Mouse (Mus musculus) layer of hippocampus, postnatal 10 days (tissue): ENCODE results near the gene Rtn2. TPM values are rescaled to one million over a fixed set of nuclear protein-coding genes. Genes with fewer than 3 reads are reported as not detected.

ENCODE experiments used
- DNase-seq, 2 experiments: peaks; one replicate each; pipeline ENCODE4 v3.0.0; 2021; ENCODE audit warnings: low spot score in 2 of 2
- total RNA-seq, 2 experiments: library from RNA; stranded (reverse); gene quantifications; 2 replicates each; pipeline ENCODE4 v1.2.3; 2021

Rtn2 gene
- total RNA-seq, 2 experiments from 2014 or later, result 118 to 127 TPM

GRCm38 (mm10) chr7:19316451-19317161 is 34.2 kb downstream of the Rtn2 start:
- peak in 1 of 2 experiments; percentile 38 for DNase-seq

DNA sequence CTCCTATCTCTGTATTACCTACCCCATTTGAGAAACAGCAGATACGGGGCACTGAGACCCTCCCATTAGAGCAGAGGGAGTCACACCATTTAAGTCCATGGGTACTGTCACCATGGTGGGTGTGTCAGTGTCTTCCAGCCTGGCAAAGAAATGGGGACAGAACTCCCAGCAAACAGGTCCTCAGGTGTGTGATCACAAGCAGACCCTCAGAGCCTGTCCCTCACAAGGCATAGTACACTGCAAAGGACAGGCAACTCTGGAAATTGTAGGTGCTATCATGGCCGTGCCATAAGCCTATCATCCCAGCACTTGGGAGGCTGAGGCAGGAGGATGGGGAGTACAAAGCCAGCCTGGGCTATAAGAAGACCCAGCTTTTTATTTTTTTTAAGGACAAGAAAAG is 35.8 kb downstream of the Rtn2 start:
- DNase-seq, result no peak

GRCm38 (mm10) chr7:19318676-19319075 is 36.3 kb downstream of the Rtn2 start:
- no peak for DNase-seq

DNA sequence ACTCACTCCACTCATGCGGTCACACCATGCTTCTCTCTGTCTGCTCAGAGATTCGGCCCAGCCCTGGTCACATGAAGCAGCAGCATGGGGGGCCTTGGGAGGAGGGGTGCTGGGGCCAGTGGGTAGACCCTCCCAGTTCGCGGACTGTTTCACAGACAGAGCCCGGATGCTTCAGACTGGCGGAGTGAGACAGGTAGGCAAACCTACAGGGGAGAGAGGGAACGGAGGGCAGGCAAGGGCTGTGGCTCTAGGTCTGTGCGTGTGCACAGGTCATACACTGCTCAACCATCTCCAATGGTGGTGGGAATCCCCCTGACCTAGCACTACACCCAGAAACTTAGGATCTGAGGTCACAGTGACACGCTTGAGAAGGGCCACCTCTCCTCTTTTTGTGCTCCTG is 37.0 kb downstream of the Rtn2 start:
- peak in 1 of 2 experiments; percentile 39 for DNase-seq

DNA sequence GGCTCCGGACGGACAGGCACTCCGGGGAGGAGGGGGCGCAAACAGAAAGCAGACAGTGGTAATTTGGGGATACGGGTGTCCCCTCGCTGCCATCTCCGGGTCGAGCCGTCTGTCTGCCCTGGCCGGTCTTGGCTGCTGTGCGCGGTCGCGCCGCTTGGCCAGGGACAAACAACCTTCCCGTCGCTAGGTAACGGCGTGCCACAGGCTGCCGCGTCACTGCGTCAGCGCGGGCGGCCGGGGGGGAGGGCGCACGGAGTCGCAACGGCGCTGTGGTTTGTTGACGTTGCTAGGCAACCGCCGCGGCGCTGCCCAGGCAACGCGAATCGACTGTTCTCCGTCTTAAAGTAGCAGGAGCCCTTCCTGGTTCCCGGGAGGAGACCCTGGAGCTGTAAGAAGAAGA is 37.5 kb downstream of the Rtn2 start:
- peak; percentile 92 to 94 for DNase-seq

DNA sequence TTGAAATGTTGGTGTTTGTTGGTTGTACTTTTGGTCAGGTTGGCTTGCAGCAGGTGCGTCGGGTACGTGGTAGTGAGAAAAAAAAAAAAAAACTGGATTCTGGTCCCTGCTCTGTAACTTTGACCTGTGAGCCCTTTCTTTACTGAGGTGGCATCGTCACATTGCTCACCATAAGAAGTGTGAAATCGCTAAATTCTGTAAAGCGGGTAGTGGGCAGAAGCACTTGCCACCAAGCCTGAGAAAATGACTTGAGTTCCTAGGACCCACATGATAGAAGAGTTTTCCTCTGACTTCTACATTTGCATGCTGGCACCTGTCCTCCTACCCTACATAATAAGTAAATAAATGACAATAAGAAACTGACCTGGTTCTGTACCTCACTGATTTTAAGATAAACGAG is 38.2 kb downstream of the Rtn2 start:
- DNase-seq, result no peak

DNA sequence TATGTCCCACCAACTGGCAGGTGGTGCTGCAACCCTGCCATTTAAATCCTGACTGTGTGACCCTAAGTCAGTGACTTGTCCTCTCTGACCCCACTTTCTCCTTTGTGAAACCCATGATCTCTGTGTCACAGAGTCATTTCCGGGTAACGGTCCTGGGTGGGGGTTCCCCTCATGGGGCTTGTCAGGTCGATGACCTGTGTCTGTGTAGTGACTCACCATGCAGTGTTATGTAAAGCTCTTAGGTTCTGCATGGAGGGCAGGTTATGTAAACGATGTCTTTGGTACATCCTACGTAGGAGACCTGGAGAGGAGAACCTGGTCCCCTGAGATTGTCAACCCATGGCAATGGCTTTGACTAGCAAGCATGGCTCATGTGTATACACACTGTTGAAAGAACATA is 39.0 kb downstream of the Rtn2 start:
- DNase-seq, result no peak

GRCm38 (mm10) chr7:19322489-19322888 is 40.1 kb downstream of the Rtn2 start:
- no peak for DNase-seq

- no peak for DNase-seq
Measured at GRCm38 (mm10) chr7:19324221-19324620, 41.8 kb downstream of the Rtn2 start.

DNA sequence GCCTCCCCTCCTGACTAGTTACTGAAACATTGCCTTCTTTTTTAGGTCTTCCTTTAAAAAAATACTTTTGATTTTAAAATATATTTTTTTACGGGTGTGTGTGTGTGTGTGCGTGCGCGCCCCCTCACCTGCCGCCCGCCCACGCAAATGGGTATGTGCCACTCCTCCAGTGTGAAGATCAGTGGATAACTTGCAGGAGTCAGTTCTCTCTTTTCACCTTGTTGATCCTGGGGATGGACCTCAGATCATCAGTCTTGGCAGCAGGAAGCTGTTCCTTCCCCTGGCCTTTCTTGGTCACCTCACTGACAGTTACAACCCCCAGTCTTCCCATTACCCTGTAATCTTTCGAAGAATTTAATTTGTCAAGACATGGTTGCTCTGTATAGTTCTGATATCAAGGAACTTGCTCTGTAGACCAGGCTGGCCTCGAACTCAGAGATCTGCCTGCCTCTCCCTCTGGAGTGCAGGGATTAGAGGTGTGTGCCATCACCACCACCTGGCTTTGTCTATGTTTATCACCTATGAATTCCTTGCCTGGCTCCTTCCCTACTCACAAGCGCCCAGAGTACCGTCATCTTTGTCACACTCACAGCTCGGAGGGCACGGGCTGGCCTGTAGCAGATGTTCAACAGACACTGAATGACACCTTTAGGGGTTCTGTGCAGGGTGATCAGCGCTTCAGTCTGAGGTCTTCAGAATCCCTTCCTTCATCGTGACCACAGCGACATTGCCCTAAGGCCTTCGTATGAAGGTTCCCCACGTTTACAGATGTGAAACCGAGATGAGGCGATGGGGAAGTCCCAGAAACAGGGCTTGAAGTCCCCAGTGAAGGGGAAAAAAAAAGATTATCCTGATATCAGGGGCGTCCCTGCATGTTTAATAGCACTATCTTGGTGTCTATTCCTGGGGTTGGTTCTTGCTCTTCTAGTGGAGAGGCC is 43.1 kb downstream of the Rtn2 start:
- no peak for DNase-seq

DNA sequence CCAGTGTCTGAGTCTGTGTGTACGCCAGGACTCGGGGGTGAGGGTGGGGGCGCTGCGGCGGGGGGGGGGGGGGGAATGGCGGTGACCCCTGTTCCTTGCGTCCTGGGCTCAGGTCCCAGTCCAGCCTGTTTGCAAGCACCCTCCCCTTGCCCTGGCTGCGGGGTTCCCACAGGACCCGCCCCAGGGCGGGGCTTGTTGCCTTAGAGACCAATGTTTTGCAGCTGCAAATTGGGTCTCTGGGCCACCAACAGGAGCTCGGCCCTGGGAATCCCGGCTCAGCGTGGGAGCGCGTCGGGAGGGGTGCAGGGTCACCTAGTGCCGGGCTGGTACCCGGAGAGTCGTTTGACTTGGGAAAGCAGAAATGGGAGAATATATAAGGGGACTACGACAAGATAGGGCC is 43.9 kb downstream of the Rtn2 start:
- peak; percentile 66 to 72 for DNase-seq

GRCm38 (mm10) chr7:19327128-19327527 is 44.7 kb downstream of the Rtn2 start:
- DNase-seq, result peak; percentile 67 to 72

DNA sequence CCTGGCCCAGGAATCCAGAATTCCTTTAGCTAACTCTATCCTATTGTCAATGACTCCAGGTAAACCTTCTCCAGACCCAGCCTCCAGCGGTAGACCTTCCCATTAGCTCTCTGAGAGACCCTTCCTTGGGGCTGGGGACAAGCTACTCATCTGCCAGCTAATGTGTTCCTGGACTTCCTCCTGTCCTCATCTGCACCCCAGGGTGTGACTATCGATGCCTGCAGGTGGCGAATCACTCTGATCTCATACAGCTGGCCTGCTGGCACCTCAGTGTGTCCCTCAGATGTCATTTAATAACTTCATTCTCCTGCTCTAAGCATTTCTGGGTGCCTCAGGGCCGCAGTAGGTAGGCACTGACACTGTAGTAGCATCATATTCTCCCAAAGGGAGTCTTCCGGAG is 45.4 kb downstream of the Rtn2 start:
- DNase-seq, result no peak

GRCm38 (mm10) chr7:19328425-19328824 is 46.0 kb downstream of the Rtn2 start:
- no peak for DNase-seq

DNA sequence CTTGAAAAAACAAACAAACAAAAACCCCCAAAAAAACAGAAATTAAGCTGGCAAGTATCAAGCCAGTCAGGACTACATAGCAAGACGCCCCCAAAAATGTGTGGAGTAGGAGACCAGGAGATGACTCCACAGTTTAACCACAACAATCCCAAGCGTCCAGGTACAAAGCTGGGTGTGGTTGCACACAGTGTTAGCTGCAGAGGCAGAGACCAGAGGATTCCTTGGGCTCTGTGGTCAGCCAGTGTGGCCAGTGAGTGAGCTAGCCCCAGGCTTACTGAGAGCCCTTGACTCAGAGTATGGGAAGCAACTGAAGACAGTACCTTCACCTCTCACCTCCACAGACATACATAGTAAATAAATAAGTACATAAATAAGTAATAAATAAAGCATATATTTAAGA is 49.5 kb downstream of the Rtn2 start:
- no peak for DNase-seq

GRCm38 (mm10) chr7:19332709-19333352 is 50.4 kb downstream of the Rtn2 start:
- peak; percentile 71 to 81 for DNase-seq

- DNase-seq, result no peak
Measured at GRCm38 (mm10) chr7:19335583-19335982, 53.2 kb downstream of the Rtn2 start.

- DNase-seq, result no peak
Measured at GRCm38 (mm10) chr7:19337122-19337521, 54.7 kb downstream of the Rtn2 start.

GRCm38 (mm10) chr7:19338060-19338459 is 55.6 kb downstream of the Rtn2 start:
- no peak for DNase-seq

DNA sequence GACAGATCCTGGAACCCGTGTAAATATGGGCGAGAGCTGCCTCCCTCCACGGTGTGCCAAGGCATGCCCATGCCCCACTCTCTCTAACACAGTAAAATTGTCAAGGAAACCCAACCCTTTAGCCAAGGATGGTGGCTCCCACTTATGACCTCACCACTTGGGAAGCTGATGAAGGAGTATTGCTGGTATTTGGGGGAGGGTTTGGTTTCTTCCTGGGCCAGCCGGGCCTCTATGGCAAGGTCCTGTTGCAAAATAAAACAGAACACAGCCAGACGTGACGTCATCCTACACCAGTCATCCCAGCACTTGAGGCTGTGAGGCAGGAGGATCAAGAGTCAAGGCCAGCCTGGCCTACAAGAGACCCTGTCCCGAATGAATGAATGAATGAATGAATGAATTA is 56.2 kb downstream of the Rtn2 start:
- DNase-seq, result no peak

DNA sequence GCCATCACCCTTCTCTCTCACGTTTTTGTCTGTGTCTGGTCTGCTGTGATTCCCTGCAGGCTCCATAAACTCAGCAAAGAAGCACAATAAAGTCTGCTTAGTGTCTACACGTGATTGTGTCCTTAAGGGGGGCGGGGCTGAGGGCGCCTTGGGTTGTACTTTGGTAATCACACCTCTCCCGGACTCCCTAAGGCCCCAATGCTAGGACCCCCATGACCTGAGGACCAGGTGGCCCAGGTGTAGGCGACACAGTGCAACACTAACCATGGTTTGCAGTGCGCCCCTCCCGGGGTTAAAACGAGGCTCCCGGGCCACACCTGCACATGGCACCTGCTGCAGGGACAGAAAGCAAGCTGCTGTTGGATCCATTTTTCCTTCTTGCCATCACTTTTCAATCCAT is 58.8 kb downstream of the Rtn2 start:
- no peak for DNase-seq
